Mouse (Mus musculus): ENCODE measurements around the gene Mogs.

DNA sequence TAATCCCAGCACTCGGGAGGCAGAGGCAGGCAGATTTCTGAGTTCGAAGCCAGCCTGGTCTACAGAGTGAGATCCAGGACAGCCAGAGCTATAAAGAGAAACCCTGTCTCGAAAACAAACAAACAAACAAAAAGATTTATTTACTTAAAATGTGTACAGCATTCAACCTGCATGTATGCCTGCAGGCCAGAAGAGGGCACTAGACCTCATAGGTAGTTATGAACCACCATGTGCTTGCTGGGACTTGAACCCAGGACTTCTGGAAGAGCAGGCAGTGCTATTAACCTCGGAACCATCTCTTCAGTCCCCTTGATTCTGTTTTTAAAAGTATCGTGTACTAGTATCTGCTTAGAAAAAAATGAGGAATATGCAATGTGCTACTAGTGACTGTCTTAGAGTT, 12.1 kb downstream of the Mogs start:
- TF ChIP-seq CTCF (IDR thresholded peaks at IDR 0.05; ENCODE audit: low read depth, low read length) (no peak), POLR2A (IDR thresholded peaks at IDR 0.05; ENCODE audit: borderline replicate concordance, low read depth, low read length) (no peak)
